Mouse (Mus musculus): ENCODE results near the gene Zfp1.
A peak's percentile ranks its signal among the peaks of the same experiment; 100 is the strongest.

Gene Zfp1

GRCm38 (mm10) chr8:111643264-111644141 lies at the start of gene Zfp1:
Gene Zfp1, plus strand, starts transcription at chr8:111643401.
- peak; percentile 84 for DNase-seq (ENCODE audit: low spot score)

GRCm38 (mm10) chr8:111594044-111594840 lies 49.0 kb upstream of the Zfp1 start:
- no peak for DNase-seq (ENCODE audit: low spot score)

- no peak for DNase-seq (ENCODE audit: low spot score)
Observed at GRCm38 (mm10) chr8:111594951-111595350, 48.2 kb upstream of the Zfp1 start.

GRCm38 (mm10) chr8:111595712-111596484 lies 47.3 kb upstream of the Zfp1 start:
- DNase-seq (ENCODE audit: low spot score): no peak

GRCm38 (mm10) chr8:111596485-111596821 lies 46.7 kb upstream of the Zfp1 start:
- DNase-seq (ENCODE audit: low spot score): no peak

GRCm38 (mm10) chr8:111597310-111597709 lies 45.9 kb upstream of the Zfp1 start:
- no peak for DNase-seq (ENCODE audit: low spot score)

- no peak for DNase-seq (ENCODE audit: low spot score)
Observed at GRCm38 (mm10) chr8:111599707-111600444, 43.3 kb upstream of the Zfp1 start.

- no peak for DNase-seq (ENCODE audit: low spot score)
Observed at GRCm38 (mm10) chr8:111602050-111602449, 41.2 kb upstream of the Zfp1 start.

GRCm38 (mm10) chr8:111604986-111605385 lies 38.2 kb upstream of the Zfp1 start:
- no peak for DNase-seq (ENCODE audit: low spot score)

GRCm38 (mm10) chr8:111606961-111607360 lies 36.2 kb upstream of the Zfp1 start:
- no peak for DNase-seq (ENCODE audit: low spot score)

- no peak for DNase-seq (ENCODE audit: low spot score)
Observed at GRCm38 (mm10) chr8:111607414-111607813, 35.8 kb upstream of the Zfp1 start.

GRCm38 (mm10) chr8:111613181-111613580 lies 30.0 kb upstream of the Zfp1 start:
- no peak for DNase-seq (ENCODE audit: low spot score)

GRCm38 (mm10) chr8:111614786-111615701 lies 28.2 kb upstream of the Zfp1 start:
- no peak for DNase-seq (ENCODE audit: low spot score)

GRCm38 (mm10) chr8:111617812-111618211 lies 25.4 kb upstream of the Zfp1 start:
- no peak for DNase-seq (ENCODE audit: low spot score)

GRCm38 (mm10) chr8:111618273-111618672 lies 24.9 kb upstream of the Zfp1 start:
- no peak for DNase-seq (ENCODE audit: low spot score)

- DNase-seq (ENCODE audit: low spot score): no peak
Observed at GRCm38 (mm10) chr8:111619936-111620335, 23.3 kb upstream of the Zfp1 start.

- no peak for DNase-seq (ENCODE audit: low spot score)
Observed at GRCm38 (mm10) chr8:111622104-111622503, 21.1 kb upstream of the Zfp1 start.

GRCm38 (mm10) chr8:111622553-111622952 lies 20.6 kb upstream of the Zfp1 start:
- no peak for DNase-seq (ENCODE audit: low spot score)

GRCm38 (mm10) chr8:111624081-111624852 lies 18.9 kb upstream of the Zfp1 start:
- DNase-seq (ENCODE audit: low spot score): no peak

GRCm38 (mm10) chr8:111624853-111625221 lies 18.4 kb upstream of the Zfp1 start:
- DNase-seq (ENCODE audit: low spot score): no peak
